Mouse (Mus musculus): ENCODE data around the gene Tescl.

- TF ChIP-seq EP300 (IDR thresholded peaks at IDR 0.05; ENCODE audit: low read depth) (no peak), CTCF (IDR thresholded peaks at IDR 0.05; ENCODE audit: low read depth) (no peak)
Observed at GRCm38 (mm10) chr7:24368226-24368625, 34.5 kb upstream of the Tescl start.
